Mouse (Mus musculus) left cerebral cortex, adult 2 months (tissue): ENCODE results near the gene Shisal1. TPM values are rescaled to one million over a fixed set of nuclear protein-coding genes. Genes with fewer than 3 reads are reported as not detected.

Experiments
- DNase-seq, 2 experiments: peaks; one replicate each; pipeline ENCODE4 v3.0.0; 2021 to 2022; ENCODE audit warnings: low spot score in 2 of 2, mixed read lengths in 1 of 2; ENCODE audit errors: extremely low spot score in 1 of 2
- H3K27ac ChIP-seq: fragments of 200-600 bp; 2 replicates; pipeline ENCODE4 v1.8.1; 2022
- H3K4me3 ChIP-seq: fragments of 200-600 bp; 2 replicates; pipeline ENCODE4 v1.8.1; 2022
- CTCF ChIP-seq: fragments of 200-600 bp; IDR thresholded peaks from 2 replicates; pipeline ENCODE4 v1.8.1; 2022; ENCODE audit warnings: antibody characterized with exemption, mild to moderate bottlenecking, moderate library complexity
- intact Hi-C: fragments of 180-260 bp; cut with DNase I; formaldehyde crosslinking; loops from one replicate; pipeline ENCODE4 v1.15.1; 2025
- total RNA-seq, 2 experiments: library from RNA; stranded (reverse); gene quantifications; 2 replicates each; pipeline ENCODE4 v1.2.3; 2021

Gene Shisal1
- total RNA-seq, 2 experiments from 2014 or later = 40.5 to 48.2 TPM

- H3K27ac ChIP-seq = no peak overlapping the region
- no peak overlapping the region for H3K4me3 ChIP-seq
- intact Hi-C loops = no loop called here
- no peak for DNase-seq
- no peak for TF ChIP-seq CTCF
Measured at GRCm38 (mm10) chr15:84395341-84396067, 51.4 kb downstream of the Shisal1 start.

GRCm38 (mm10) chr15:84393341-84393740 lies 53.6 kb downstream of the Shisal1 start:
- intact Hi-C loops = no loop called here
- DNase-seq = no peak
- H3K27ac ChIP-seq = no peak overlapping the region

GRCm38 (mm10) chr15:84392840-84393239 lies 54.1 kb downstream of the Shisal1 start:
- Histone ChIP-seq H3K27ac (no peak overlapping the region), H3K4me3 (no peak overlapping the region)
- no peak for DNase-seq
- intact Hi-C loops = no loop called here
- no peak for TF ChIP-seq CTCF

More at GRCm38 (mm10) chr15:84393341-84393740, 53.6 kb downstream of the Shisal1 start:
- H3K4me3 ChIP-seq = no peak overlapping the region
- TF ChIP-seq CTCF = peak; percentile 38

- H3K27ac ChIP-seq = no peak overlapping the region
- TF ChIP-seq CTCF = no peak
- no peak overlapping the region for H3K4me3 ChIP-seq
- no peak for DNase-seq
- intact Hi-C loops = no loop called here
Measured at GRCm38 (mm10) chr15:84392131-84392530, 54.8 kb downstream of the Shisal1 start.

- intact Hi-C loops = no loop called here
- no peak overlapping the region for H3K27ac ChIP-seq
- TF ChIP-seq CTCF = no peak
- H3K4me3 ChIP-seq = no peak overlapping the region
- DNase-seq = no peak
Measured at GRCm38 (mm10) chr15:84388698-84389131, 58.2 kb downstream of the Shisal1 start.

GRCm38 (mm10) chr15:84385995-84386565 lies 60.8 kb downstream of the Shisal1 start:
- no peak for TF ChIP-seq CTCF

GRCm38 (mm10) chr15:84384066-84384465 lies 62.8 kb downstream of the Shisal1 start:
- no peak overlapping the region for H3K27ac ChIP-seq
- no peak for TF ChIP-seq CTCF
- intact Hi-C loops = no loop called here
- no peak overlapping the region for H3K4me3 ChIP-seq
- DNase-seq = no peak

More at GRCm38 (mm10) chr15:84385995-84386565, 60.8 kb downstream of the Shisal1 start:
- no peak overlapping the region; the same call in 1 of the 2 replicates for H3K27ac ChIP-seq
- H3K4me3 ChIP-seq = no peak overlapping the region
- DNase-seq = no peak
- intact Hi-C loops = no loop called here

- no peak overlapping the region for H3K27ac ChIP-seq
- TF ChIP-seq CTCF = no peak
- H3K4me3 ChIP-seq = no peak overlapping the region
- intact Hi-C loops = no loop called here
- no peak for DNase-seq
Measured at GRCm38 (mm10) chr15:84380181-84380580, 66.7 kb downstream of the Shisal1 start.

- no peak for TF ChIP-seq CTCF
- Histone ChIP-seq H3K27ac (no peak overlapping the region), H3K4me3 (no peak overlapping the region)
- no peak for DNase-seq
- intact Hi-C loops = no loop called here
Measured at GRCm38 (mm10) chr15:84378734-84379133, 68.2 kb downstream of the Shisal1 start.

- intact Hi-C loops = no loop called here
- Histone ChIP-seq H3K27ac (no peak overlapping the region), H3K4me3 (no peak overlapping the region)
- no peak for TF ChIP-seq CTCF
- no peak for DNase-seq
Measured at GRCm38 (mm10) chr15:84372801-84373200, 74.1 kb downstream of the Shisal1 start.

GRCm38 (mm10) chr15:84367402-84367801 lies 79.5 kb downstream of the Shisal1 start:
- Histone ChIP-seq H3K4me3 (no peak overlapping the region), H3K27ac (no peak overlapping the region)
- no peak for DNase-seq
- intact Hi-C loops = loop anchor here (2.0 kb wide), 1 partner anchor 47 kb away; no protein-coding TSS in a partner anchor
- no peak for TF ChIP-seq CTCF

- TF ChIP-seq CTCF = no peak
- H3K4me3 ChIP-seq = no peak overlapping the region
- intact Hi-C loops = loop anchor here (2.0 kb wide), 1 partner anchor 48 kb away; no protein-coding TSS in a partner anchor
Measured at GRCm38 (mm10) chr15:84366574-84366989, 80.3 kb downstream of the Shisal1 start.

More at GRCm38 (mm10) chr15:84366574-84366989, 80.3 kb downstream of the Shisal1 start:
- no peak overlapping the region for H3K27ac ChIP-seq
- peak in 1 of 2 experiments; percentile 31 for DNase-seq
